Mouse (Mus musculus) ES-Bruce4 (cell line): ENCODE measurements around the gene Gm45140. TPM values are rescaled to one million over a fixed set of nuclear protein-coding genes. Genes with fewer than 3 reads are reported as not detected.
A peak's percentile ranks its signal among the peaks of the same experiment; 100 is the strongest.

ENCODE experiments used
- H3K27ac ChIP-seq: 2 replicates; pipeline ENCODE4 v1.5.1; 2012; ENCODE audit warnings: low read length, inconsistent platforms; ENCODE audit not compliant: insufficient read depth
- H3K27me3 ChIP-seq: 2 replicates; pipeline ENCODE4 v1.6.1; 2012; ENCODE audit warnings: mild to moderate bottlenecking, low read length, inconsistent platforms; ENCODE audit not compliant: control insufficient read depth, poor library complexity, insufficient read depth, severe bottlenecking
- H3K36me3 ChIP-seq: 2 replicates; pipeline ENCODE4 v1.6.1; 2012; ENCODE audit warnings: inconsistent platforms, mild to moderate bottlenecking, low read length, moderate library complexity; ENCODE audit not compliant: control insufficient read depth, poor library complexity, insufficient read depth, severe bottlenecking
- H3K4me1 ChIP-seq: one replicate; pipeline ENCODE4 v1.8.1; 2011; ENCODE audit warnings: low read length; ENCODE audit not compliant: control insufficient read depth, insufficient read depth
- H3K4me3 ChIP-seq: 2 replicates; pipeline ENCODE4 v1.5.1; 2011; ENCODE audit warnings: low read depth, mild to moderate bottlenecking, low read length
- H3K9ac ChIP-seq: 2 replicates; pipeline ENCODE4 v1.6.1; 2012; ENCODE audit warnings: low read depth, mild to moderate bottlenecking, inconsistent platforms; ENCODE audit not compliant: poor library complexity, severe bottlenecking
- H3K9me3 ChIP-seq: replicated peaks from 2 replicates; pipeline ENCODE4 v1.6.1; 2012; ENCODE audit warnings: mild to moderate bottlenecking, low read length, inconsistent platforms; ENCODE audit not compliant: control insufficient read depth, poor library complexity, insufficient read depth, severe bottlenecking
- CTCF ChIP-seq: IDR thresholded peaks from one replicate; pipeline ENCODE4 v1.8.1; 2011; ENCODE audit warnings: low read depth, low read length
- EP300 ChIP-seq: IDR thresholded peaks from 2 replicates; pipeline ENCODE4 v1.6.1; 2011; ENCODE audit warnings: low read depth, low read length; ENCODE audit not compliant: insufficient read depth
- POLR2A ChIP-seq: IDR thresholded peaks from one replicate; pipeline ENCODE4 v1.8.1; 2011; ENCODE audit warnings: low read length; ENCODE audit not compliant: insufficient read depth
- polyA plus RNA-seq: library from polyadenylated mRNA; stranded (reverse); fragments of >200 nt; gene quantifications from 2 replicates; pipeline ENCODE4 v1.2.4, GENCODE M21; 2011; ENCODE audit warnings: low read depth; ENCODE audit not compliant: missing spikeins, insufficient read depth, insufficient read length

Gm45140 gene
- polyA plus RNA-seq, 1 experiment: 3.6 TPM

DNA sequence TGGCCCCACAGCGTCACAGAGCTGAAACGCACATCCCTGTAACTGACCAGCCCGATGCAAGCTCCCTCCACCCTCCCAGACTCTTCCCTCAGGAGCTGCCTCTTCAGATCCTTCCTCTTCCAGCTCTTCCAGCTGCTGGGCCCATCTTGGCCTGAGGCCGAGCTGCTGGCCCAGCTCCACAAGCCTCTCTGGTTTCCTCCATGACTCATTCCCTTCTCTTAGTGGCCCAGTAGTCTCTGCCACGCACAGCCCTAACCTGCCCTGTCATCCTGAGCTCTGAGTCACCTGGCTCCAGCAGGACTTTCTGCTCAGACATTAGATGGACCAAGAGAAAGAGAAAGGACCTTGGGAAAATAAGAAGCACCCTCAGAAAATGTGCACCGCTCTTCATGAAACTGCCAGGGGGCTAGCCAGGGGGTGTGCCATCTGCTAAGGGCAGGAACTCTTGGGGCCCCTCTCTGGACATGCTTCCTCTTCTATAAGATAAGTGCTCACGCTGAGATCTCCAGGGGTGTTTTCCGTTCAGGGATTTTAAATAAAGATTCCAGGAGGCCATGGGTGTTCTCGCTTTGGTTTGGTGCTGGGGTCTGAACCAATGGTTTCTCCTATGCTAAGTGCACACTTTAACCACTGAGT lies 33.4 kb upstream of the Gm45140 start:
- no peaks in the 10 kb centered on the region for H3K9me3 ChIP-seq
- peaks cover 1% of the 10 kb centered on the region for H3K4me1 ChIP-seq
- H3K27me3 ChIP-seq: no peaks in the 10 kb centered on the region
- no peak overlapping the region for H3K27ac ChIP-seq
- H3K9ac ChIP-seq: no peak overlapping the region
- no peaks in the 10 kb centered on the region for H3K36me3 ChIP-seq
- no peak for TF ChIP-seq CTCF
- TF ChIP-seq POLR2A: no peak
- no peak for TF ChIP-seq EP300
- H3K4me3 ChIP-seq: no peak overlapping the region

DNA sequence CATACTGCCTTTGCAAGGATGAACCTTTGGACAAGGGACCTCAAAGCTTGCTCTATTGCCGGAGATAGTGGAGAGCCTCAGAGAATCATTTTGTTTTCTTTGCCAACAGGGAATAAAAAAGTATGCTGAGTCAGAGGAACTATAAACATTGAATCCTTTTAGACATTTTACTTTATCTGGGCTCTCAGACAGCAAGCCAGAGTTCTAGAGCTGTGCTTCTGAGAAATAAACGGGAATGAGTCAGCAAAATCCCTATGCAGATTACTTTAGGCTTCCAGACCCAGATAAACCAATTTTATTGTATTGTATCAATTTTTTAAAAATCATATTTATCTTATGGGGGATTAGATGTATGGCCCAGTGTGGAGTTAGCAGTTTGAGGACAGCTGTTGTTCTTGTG lies 31.7 kb upstream of the Gm45140 start:
- TF ChIP-seq CTCF (no peak), POLR2A (no peak), EP300 (no peak)
- Histone ChIP-seq H3K4me1 (peaks cover 1% of the 10 kb centered on the region), H3K27ac (no peak overlapping the region), H3K9me3 (no peaks in the 10 kb centered on the region), H3K27me3 (no peaks in the 10 kb centered on the region), H3K9ac (no peak overlapping the region), H3K36me3 (no peaks in the 10 kb centered on the region), H3K4me3 (no peak overlapping the region)

DNA sequence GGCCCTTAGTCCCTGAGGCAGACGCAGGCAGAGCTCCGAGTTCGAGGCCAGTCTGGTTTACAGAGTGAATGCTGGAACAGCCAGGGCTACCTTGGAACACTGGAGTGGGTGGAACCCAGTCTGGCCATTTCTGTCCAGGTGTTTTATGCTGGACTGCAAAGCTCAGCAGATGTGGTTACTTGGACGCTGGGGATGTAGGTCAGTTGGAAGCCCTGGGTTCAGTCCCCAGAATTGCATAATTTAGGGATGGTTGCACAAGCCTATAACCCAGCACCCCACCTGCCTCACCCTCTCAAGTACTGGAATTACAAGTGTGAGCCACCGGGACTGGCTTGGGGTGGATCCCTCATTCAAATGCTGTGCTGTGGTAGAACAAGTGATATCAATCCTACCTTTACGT lies 30.6 kb upstream of the Gm45140 start:
- Histone ChIP-seq H3K9ac (no peak overlapping the region), H3K36me3 (no peaks in the 10 kb centered on the region), H3K27ac (no peak overlapping the region), H3K4me3 (no peak overlapping the region), H3K9me3 (no peaks in the 10 kb centered on the region), H3K4me1 (peaks cover 1% of the 10 kb centered on the region), H3K27me3 (no peaks in the 10 kb centered on the region)
- TF ChIP-seq CTCF (no peak), EP300 (no peak)

DNA sequence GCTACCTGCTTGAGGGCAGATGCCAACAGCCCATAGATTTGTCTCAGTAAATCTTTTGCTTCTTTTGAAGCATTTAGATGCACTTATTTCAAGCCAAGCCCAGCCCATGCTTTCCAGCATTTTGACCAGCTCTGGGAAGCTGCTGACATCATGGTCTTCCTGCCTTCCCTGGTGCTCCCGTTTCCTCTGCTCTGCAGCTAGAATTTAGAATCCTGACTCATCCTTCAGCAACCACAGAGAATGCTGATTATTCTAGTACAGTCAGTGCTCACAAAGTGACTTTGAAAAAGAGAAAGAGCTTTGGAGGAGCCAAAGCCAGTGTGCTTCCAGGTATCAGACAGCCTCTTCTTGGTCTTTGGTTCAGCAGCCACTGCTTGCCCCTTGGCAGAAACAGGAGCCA lies 21.5 kb upstream of the Gm45140 start:
- no peaks in the 10 kb centered on the region for H3K9me3 ChIP-seq
- H3K4me1 ChIP-seq: no peaks in the 10 kb centered on the region
- TF ChIP-seq POLR2A (no peak), CTCF (no peak), EP300 (no peak)
- H3K27ac ChIP-seq: no peak overlapping the region
- H3K27me3 ChIP-seq: no peaks in the 10 kb centered on the region
- H3K4me3 ChIP-seq: no peak overlapping the region
- no peaks in the 10 kb centered on the region for H3K36me3 ChIP-seq
- no peak overlapping the region for H3K9ac ChIP-seq

DNA sequence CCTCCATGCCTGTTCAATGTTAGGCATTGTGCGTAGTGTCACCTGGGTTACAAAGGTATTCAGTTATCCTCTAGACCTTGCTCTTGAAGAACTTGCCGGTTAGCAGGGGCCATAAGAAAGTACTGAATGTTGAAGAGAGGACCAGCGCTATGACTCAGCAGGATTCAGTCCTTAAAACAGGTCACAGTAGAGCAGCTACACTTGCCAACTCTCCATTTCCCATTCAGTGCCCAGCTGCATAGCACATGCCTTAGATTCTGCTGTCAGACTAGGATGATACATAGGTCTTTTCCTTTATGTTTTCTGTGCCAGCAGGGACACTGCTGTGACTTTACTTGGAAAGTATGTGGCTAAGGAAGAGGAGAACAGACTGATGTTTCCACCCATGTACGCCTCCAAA lies 17.9 kb upstream of the Gm45140 start:
- no peak for TF ChIP-seq CTCF
- TF ChIP-seq EP300: no peak
- no peak for TF ChIP-seq POLR2A
- H3K36me3 ChIP-seq: peaks cover 7% of the 10 kb centered on the region
- H3K27me3 ChIP-seq: no peaks in the 10 kb centered on the region
- H3K4me3 ChIP-seq: no peak overlapping the region
- H3K27ac ChIP-seq: peak overlapping the region; percentile 62; the same call in 1 of the 2 replicates
- no peak overlapping the region for H3K9ac ChIP-seq
- H3K4me1 ChIP-seq: no peaks in the 10 kb centered on the region
- no peaks in the 10 kb centered on the region for H3K9me3 ChIP-seq

DNA sequence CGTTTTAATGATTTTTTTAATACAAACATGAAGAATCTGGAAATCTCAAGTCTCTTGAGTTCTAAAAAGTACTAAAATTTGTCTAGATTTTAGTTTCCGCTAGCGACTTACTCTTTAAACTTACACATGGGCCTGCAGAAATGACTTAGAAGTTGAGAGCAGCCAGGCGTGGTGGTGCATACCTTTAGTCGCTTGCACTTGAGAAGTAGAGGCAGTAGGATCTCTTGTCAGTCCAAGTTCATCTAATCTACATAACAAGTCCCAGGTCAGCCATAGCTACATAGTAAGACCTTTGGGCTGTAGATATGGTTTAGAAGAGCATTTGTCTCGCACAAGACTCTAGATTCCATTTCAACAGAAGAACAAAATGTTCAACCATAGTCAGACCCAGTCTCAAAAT lies 16.3 kb upstream of the Gm45140 start:
- no peak overlapping the region for H3K27ac ChIP-seq
- H3K36me3 ChIP-seq: peaks cover 22% of the 10 kb centered on the region
- no peaks in the 10 kb centered on the region for H3K27me3 ChIP-seq
- no peaks in the 10 kb centered on the region for H3K9me3 ChIP-seq
- no peak for TF ChIP-seq EP300
- peak overlapping the region; percentile 96 for H3K9ac ChIP-seq
- H3K4me3 ChIP-seq: no peak overlapping the region
- no peaks in the 10 kb centered on the region for H3K4me1 ChIP-seq
